Mouse (Mus musculus) kidney, adult 2 months (tissue): Measurements from ENCODE around the gene Acmsd. TPM values are rescaled to one million over a fixed set of nuclear protein-coding genes. Genes with fewer than 3 reads are reported as not detected.

ENCODE experiments used
- DNase-seq: peaks from one replicate; pipeline ENCODE4 v3.0.0; 2021
- H3K27ac ChIP-seq: fragments of 200-500 bp; 2 replicates; pipeline ENCODE4 v1.5.1; 2012; ENCODE audit warnings: low read depth, low read length, control low read depth, inconsistent platforms; ENCODE audit not compliant: insufficient read depth
- H3K27me3 ChIP-seq: fragments of 200-500 bp; replicated peaks from 2 replicates; pipeline ENCODE4 v1.6.1; 2012; ENCODE audit warnings: mild to moderate bottlenecking, moderate library complexity, low read length, inconsistent platforms; ENCODE audit not compliant: control insufficient read depth, insufficient read depth
- H3K36me3 ChIP-seq: fragments of 200-500 bp; 2 replicates; pipeline ENCODE4 v1.6.1; 2012; ENCODE audit warnings: mild to moderate bottlenecking, moderate library complexity, low read length, inconsistent platforms; ENCODE audit not compliant: control insufficient read depth, insufficient read depth
- H3K4me1 ChIP-seq: fragments of 200-500 bp; 2 replicates; pipeline ENCODE4 v1.6.1; 2011; ENCODE audit warnings: low read length; ENCODE audit not compliant: control insufficient read depth, insufficient read depth
- H3K4me3 ChIP-seq: fragments of 200-500 bp; 2 replicates; pipeline ENCODE4 v1.5.1; 2011; ENCODE audit warnings: mild to moderate bottlenecking, low read depth, low read length, control low read depth; ENCODE audit not compliant: insufficient read depth
- CTCF ChIP-seq: fragments of 200-500 bp; conservative IDR thresholded peaks from 2 replicates; pipeline ENCODE4 v1.5.1; 2011; ENCODE audit warnings: low read depth, mild to moderate bottlenecking, control low read depth, low read length, moderate library complexity, mixed read lengths; ENCODE audit not compliant: insufficient read depth, insufficient read length
- POLR2A ChIP-seq: fragments of 200-500 bp; IDR thresholded peaks from one replicate; pipeline ENCODE4 v1.6.1; 2011; ENCODE audit warnings: low read depth, low read length, control low read depth
- WGBS: fragments of 180-500 bp; shearing (Covaris S2); methylation state at CpG from one replicate; pipeline ENCODE4 v1.1.7; 2018; 5-methylcytosine and 5-hydroxymethylcytosine counted together
- polyA plus RNA-seq: library from polyadenylated mRNA; depleted of rRNA; stranded (reverse); fragments of >200 nt; gene quantifications from 2 replicates; pipeline ENCODE4 v1.2.3, GENCODE M21; 2012; rRNA removed

The Acmsd gene
- 67.8 and 81.0 TPM in 2 replicates for polyA plus RNA-seq

GRCm38 (mm10) chr1:127729096-127729495 is at the start of gene Acmsd:
Gene Acmsd (plus strand): TSS chr1:127729413.
- DNase-seq = peak; percentile 94
- peaks cover 2% of the 10 kb centered on the region for H3K36me3 ChIP-seq
- TF ChIP-seq POLR2A (no peak), CTCF (no peak)
- peak within 1 kb of the TSS; percentile 93 for H3K27ac ChIP-seq
- H3K4me3 ChIP-seq = peak within 1 kb of the TSS; percentile 65
- peaks cover 16% of the 10 kb centered on the region; the same call in 1 of the 2 replicates for H3K4me1 ChIP-seq
- H3K27me3 ChIP-seq = no peaks in the 10 kb centered on the region
- WGBS = 61% methylated on average over 4 of the region's 4 CpGs

- Histone ChIP-seq H3K27ac (no peak within 1 kb of the TSS), H3K27me3 (peaks cover 6% of the 10 kb centered on the region), H3K36me3 (no peaks in the 10 kb centered on the region), H3K4me1 (no peaks in the 10 kb centered on the region), H3K4me3 (no peak within 1 kb of the TSS)
- peak; percentile 37 for DNase-seq
- TF ChIP-seq POLR2A (no peak), CTCF (peak; percentile 72)
- WGBS = 23% methylated on average over 18 of the region's 18 CpGs
These were observed 49.6 kb upstream of the Acmsd start, which contains the start of gene Tmem163 for GRCm38 (mm10) chr1:127679498-127680133. Gene Tmem163 (minus strand): TSS chr1:127679548.

- no peak overlapping the region for H3K27ac ChIP-seq
- WGBS = 29% methylated on average over 2 of the region's 2 CpGs
- H3K27me3 ChIP-seq = no peaks in the 10 kb centered on the region
- no peaks in the 10 kb centered on the region for H3K4me1 ChIP-seq
- no peak for TF ChIP-seq CTCF
- no peak for TF ChIP-seq POLR2A
- no peak overlapping the region for H3K4me3 ChIP-seq
- DNase-seq = peak; percentile 33
- H3K36me3 ChIP-seq = no peaks in the 10 kb centered on the region
These were observed 32.7 kb upstream of the Acmsd start for GRCm38 (mm10) chr1:127696533-127696932.

- no peaks in the 10 kb centered on the region for H3K4me1 ChIP-seq
- WGBS = 78% methylated on average over 1 of the region's 1 CpGs
- H3K36me3 ChIP-seq = no peaks in the 10 kb centered on the region
- H3K4me3 ChIP-seq = no peak overlapping the region
- TF ChIP-seq CTCF = peak; percentile 56
- no peak for TF ChIP-seq POLR2A
- no peaks in the 10 kb centered on the region for H3K27me3 ChIP-seq
- H3K27ac ChIP-seq = no peak overlapping the region
- peak; percentile 16 for DNase-seq
These were observed 27.0 kb upstream of the Acmsd start for GRCm38 (mm10) chr1:127702187-127702586.

- H3K27me3 ChIP-seq = no peaks in the 10 kb centered on the region
- no peak for TF ChIP-seq CTCF
- no peak for TF ChIP-seq POLR2A
- no peak overlapping the region for H3K4me3 ChIP-seq
- 76% methylated on average over 5 of the region's 5 CpGs for WGBS
- H3K27ac ChIP-seq = no peak overlapping the region
- H3K4me1 ChIP-seq = no peaks in the 10 kb centered on the region
- no peaks in the 10 kb centered on the region for H3K36me3 ChIP-seq
- no peak for DNase-seq
These were observed 22.9 kb upstream of the Acmsd start for GRCm38 (mm10) chr1:127706269-127706668.

- TF ChIP-seq POLR2A (no peak), CTCF (no peak)
- H3K4me1 ChIP-seq = peaks cover 4% of the 10 kb centered on the region; the same call in 1 of the 2 replicates
- WGBS = 86% methylated on average over 8 of the region's 8 CpGs
- H3K4me3 ChIP-seq = no peak overlapping the region
- H3K36me3 ChIP-seq = no peaks in the 10 kb centered on the region; the same call in 1 of the 2 replicates
- no peak for DNase-seq
- H3K27me3 ChIP-seq = no peaks in the 10 kb centered on the region
- no peak overlapping the region for H3K27ac ChIP-seq
These were observed 12.8 kb upstream of the Acmsd start for GRCm38 (mm10) chr1:127716441-127716840.

- DNase-seq = peak; percentile 58
- TF ChIP-seq POLR2A (no peak), CTCF (no peak)
- peaks cover 11% of the 10 kb centered on the region; the same call in 1 of the 2 replicates for H3K4me1 ChIP-seq
- 45% methylated on average over 1 of the region's 1 CpGs for WGBS
- no peak overlapping the region for H3K27ac ChIP-seq
- no peak overlapping the region for H3K4me3 ChIP-seq
- H3K36me3 ChIP-seq = no peaks in the 10 kb centered on the region; the same call in 1 of the 2 replicates
- no peaks in the 10 kb centered on the region for H3K27me3 ChIP-seq
These were observed 10.9 kb upstream of the Acmsd start for GRCm38 (mm10) chr1:127718290-127718689.
